Comparison of ENCODE assay signal across 8 mouse cellular contexts in genomic region chr4:140961467-140962206, GRCm38 (mm10). TPM values are rescaled to one million over a fixed set of nuclear protein-coding genes. Genes with fewer than 3 reads are reported as not detected.
DNase-seq lines count a peak whose midpoint lies in the region; ATAC-seq lines count a peak whose summit lies in the region.

No protein-coding gene starts in this region.

- peaks cover 12% of the 10 kb centered on the region for H3K27me3 ChIP-seq in liver, embryonic 15.5 days

- H3K36me3 ChIP-seq in liver, embryonic 15.5 days (replicated peaks): peaks cover 4% of the 10 kb centered on the region; the same call in 1 of the 2 replicates

- H3K9me3 ChIP-seq in liver, embryonic 15.5 days (replicated peaks): no peaks in the 10 kb centered on the region

- peaks cover 59% of the 10 kb centered on the region for H3K4me1 ChIP-seq in liver, embryonic 15.5 days (replicated peaks)

- peak overlapping the region; percentile 81 for H3K27ac ChIP-seq in liver, embryonic 15.5 days (replicated peaks)

- peak; percentile 40 for DNase-seq in kidney, adult 11 months
- DNase-seq in kidney, postnatal 14 days: no peak
- DNase-seq in Muller cell, postnatal 12 days (ENCODE audit: inconsistent ontology term): peak; percentile 40
- no peak for DNase-seq in retina, embryonic 14.5 days (ENCODE audit: low spot score)
- no peak for DNase-seq in thymus, postnatal 10 days (ENCODE audit: low spot score in 2 of 2)
- no peak for DNase-seq in frontal cortex, postnatal 36 days (ENCODE audit: low spot score in 2 of 2)

- WGBS in liver, embryonic 15.5 days (ENCODE audit: insufficient replicate concordance): 1% methylated on average over 38 of the region's 38 CpGs

- peak; percentile 9 for ATAC-seq in granulocyte monocyte progenitor cell, adult 5-6 weeks (replicated peaks; ENCODE audit: poor library complexity, severe bottlenecking)
- ATAC-seq in liver, embryonic 15.5 days (ENCODE audit: insufficient read depth): peak; percentile 37

- H3K4me2 ChIP-seq in liver, embryonic 15.5 days: peak overlapping the region; percentile 87

- H3K4me3 ChIP-seq in liver, embryonic 15.5 days (replicated peaks): peak overlapping the region; percentile 85

- peak overlapping the region; percentile 80 for H3K9ac ChIP-seq in liver, embryonic 15.5 days

RNA-seq across cellular contexts. Expression of gene Sdhb, which starts 0.6 kb away (rescaled TPM):
- total RNA-seq in granulocyte monocyte progenitor cell, adult 5-6 weeks (2014; fragmentation: Nextera tagmentation): 143 and 167 TPM in 2 replicates
- total RNA-seq in granulocyte monocyte progenitor cell, adult 5-6 weeks (2017): 116 and 142 TPM in 2 replicates
- polyA plus RNA-seq in liver, embryonic 15.5 days (2015; fragmentation: Nextera tagmentation; extraction: Ambion mirVana): 192 and 196 TPM in 2 replicates

RNA-seq across cellular contexts. Expression of gene Atp13a2, which starts 25.0 kb away (rescaled TPM):
- 30.0 and 30.5 TPM in 2 replicates for total RNA-seq in granulocyte monocyte progenitor cell, adult 5-6 weeks (2014; fragmentation: Nextera tagmentation)
- total RNA-seq in granulocyte monocyte progenitor cell, adult 5-6 weeks (2017): 14.5 and 23.6 TPM in 2 replicates
- polyA plus RNA-seq in liver, embryonic 15.5 days (2015; fragmentation: Nextera tagmentation; extraction: Ambion mirVana): 17.4 and 20.3 TPM in 2 replicates

RNA-seq across cellular contexts. Expression of gene Mfap2, which starts 48.6 kb away (rescaled TPM):
- not detected in 2 replicates for total RNA-seq in granulocyte monocyte progenitor cell, adult 5-6 weeks (2014; fragmentation: Nextera tagmentation)
- not detected in 2 replicates for total RNA-seq in granulocyte monocyte progenitor cell, adult 5-6 weeks (2017)
- 17.5 and 21.1 TPM in 2 replicates for polyA plus RNA-seq in liver, embryonic 15.5 days (2015; fragmentation: Nextera tagmentation; extraction: Ambion mirVana)

RNA-seq across cellular contexts. Expression of gene Padi2, which starts 55.5 kb away (rescaled TPM):
- 13.1 TPM in 2 replicates for total RNA-seq in granulocyte monocyte progenitor cell, adult 5-6 weeks (2014; fragmentation: Nextera tagmentation)
- total RNA-seq in granulocyte monocyte progenitor cell, adult 5-6 weeks (2017): 4.0 and 6.6 TPM in 2 replicates
- polyA plus RNA-seq in liver, embryonic 15.5 days (2015; fragmentation: Nextera tagmentation; extraction: Ambion mirVana): 1.6 and 2.2 TPM in 2 replicates

Comparison
In these comparisons a context has a peak if more than half of its experiments do, and no peak if none do; other contexts are left out.
1. DNase-seq: peak in kidney, adult 11 months (single experiment) and Muller cell, postnatal 12 days (single experiment); none in kidney, postnatal 14 days (single experiment), retina, embryonic 14.5 days (single experiment), thymus, postnatal 10 days (0 of 2) and frontal cortex, postnatal 36 days (0 of 2).